Mouse (Mus musculus) kidney, adult 2 months (tissue): ENCODE measurements at regions not wholly inside any gene's neighbourhood (a gene's known extent, or its start where the extent isn't known, plus 50 kb on each side); places are given as distances from the start of the nearest gene placed in this dataset.

Experiments
- CTCF ChIP-seq: fragments of 200-500 bp; conservative IDR thresholded peaks from 2 replicates; pipeline ENCODE4 v1.5.1; 2011; ENCODE audit warnings: low read depth, mild to moderate bottlenecking, control low read depth, low read length, moderate library complexity, mixed read lengths; ENCODE audit not compliant: insufficient read depth, insufficient read length
- POLR2A ChIP-seq: fragments of 200-500 bp; IDR thresholded peaks from one replicate; pipeline ENCODE4 v1.6.1; 2011; ENCODE audit warnings: low read depth, low read length, control low read depth

DNA sequence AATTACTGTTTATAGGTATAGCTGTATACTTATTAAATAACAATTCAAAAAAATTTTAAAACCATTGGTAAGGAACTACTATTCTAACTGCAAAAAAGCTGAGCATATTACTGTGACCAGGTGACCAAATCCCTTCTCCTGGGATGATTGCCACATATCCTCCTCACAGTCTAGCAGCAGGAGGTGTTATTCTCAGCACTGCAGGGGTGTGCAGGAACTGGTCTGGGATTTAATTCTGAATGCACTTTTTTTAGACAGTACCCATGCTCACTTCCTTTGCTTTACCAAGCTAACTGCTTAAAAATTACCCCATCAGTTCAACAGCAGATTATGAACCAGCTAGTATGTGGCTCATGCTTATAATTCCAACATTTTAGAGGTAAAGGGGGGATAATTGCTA, 195.5 kb upstream of the Tyrp1 start:
- TF ChIP-seq POLR2A (no peak), CTCF (no peak)
